In the genomic region with DNA sequence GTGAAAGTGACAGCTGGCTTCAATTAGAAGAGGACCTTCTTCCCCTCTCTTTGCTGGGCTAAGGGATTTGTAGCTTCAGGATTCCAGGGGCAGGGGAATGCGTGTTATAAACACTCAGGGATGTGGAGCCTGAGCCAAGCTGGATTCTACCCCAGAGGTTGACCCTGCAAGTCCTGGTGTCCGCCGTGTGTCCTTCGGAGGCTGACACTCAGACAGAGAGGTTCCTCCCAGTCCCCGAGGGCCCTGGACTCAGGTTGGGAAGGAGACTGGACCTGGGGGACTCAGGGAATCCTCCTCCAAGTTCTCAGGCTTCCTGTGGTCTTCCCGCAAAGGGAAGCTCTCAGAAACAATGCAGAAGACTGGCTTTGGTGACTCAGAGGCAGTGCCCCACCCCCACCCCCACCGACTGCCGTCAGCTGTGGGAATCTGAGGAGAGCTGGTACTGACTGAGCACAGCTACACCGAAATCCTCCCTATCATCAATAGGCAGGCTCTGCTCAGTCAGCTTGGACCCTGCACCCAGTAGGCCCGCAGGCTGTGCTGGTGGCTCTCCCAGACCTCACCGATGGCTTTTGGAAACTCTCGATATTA, we compare ENCODE assay signal across 22 mouse cellular contexts. TPM values are rescaled to one million over a fixed set of nuclear protein-coding genes. Genes with fewer than 3 reads are reported as not detected.
DNase-seq lines count a peak whose midpoint lies in the region; ATAC-seq and TF ChIP-seq lines count a peak whose summit lies in the region.
"Had no signal": no experiment of that assay in that cellular context is flagged by ENCODE, and none has a peak within 500 bp of the region (broad histone marks: within the 10 kb centered on the region; RNA-seq: fewer than 3 reads in every experiment).

No protein-coding gene starts in this region.

- TF ChIP-seq EP300 in liver, postnatal 0 days (IDR thresholded peaks at IDR 0.05; ENCODE audit: low read depth): no peak

- no peak for TF ChIP-seq CTCF in liver, postnatal 0 days (IDR thresholded peaks at IDR 0.05; ENCODE audit: low read depth)

- 37% methylated on average over 12 of the region's 12 CpGs for WGBS in heart, embryonic 11.5 days (ENCODE audit: insufficient replicate concordance)
- WGBS in liver, postnatal 0 days (ENCODE audit: insufficient replicate concordance): 37% methylated on average over 12 of the region's 12 CpGs
- WGBS in liver, embryonic 12.5 days (ENCODE audit: insufficient replicate concordance): 21% methylated on average over 12 of the region's 12 CpGs

- H3K9ac ChIP-seq in heart, embryonic 11.5 days (ENCODE audit: low read depth, low read length): no peak overlapping the region
- H3K9ac ChIP-seq in liver, postnatal 0 days (replicated peaks): no peak overlapping the region
- no peak overlapping the region for H3K9ac ChIP-seq in liver, embryonic 12.5 days
- H3K9ac ChIP-seq: embryonic facial prominence, embryonic 12.5 days; forebrain, embryonic 13.5 days; heart, embryonic 13.5 days; hindbrain, embryonic 15.5 days; kidney, embryonic 15.5 days; liver, embryonic 14.5 days; midbrain, embryonic 12.5 days; neural tube, embryonic 15.5 days had no signal

- no peak for ATAC-seq in heart, embryonic 11.5 days (replicated peaks; ENCODE audit: insufficient number of reproducible peaks, low FRiP score, low TSS enrichment)
- ATAC-seq in liver, postnatal 0 days: no peak
- ATAC-seq in liver, embryonic 12.5 days: no peak
- 0 out of 2 replicates have a peak, but pooled peaks have one; percentile 13 for ATAC-seq in megakaryocyte progenitor cell, adult 5-6 weeks (replicated peaks; ENCODE audit: poor library complexity)
- ATAC-seq: forebrain, embryonic 13.5 days had no signal

- peak; percentile 90 for DNase-seq in heart, adult 11 months
- DNase-seq in liver, postnatal 0 days: peak; percentile 40
- DNase-seq in brain, adult 2 months (ENCODE audit: low read depth, low spot score): peak; percentile 45
- DNase-seq in ovary, adult 18-20 months (ENCODE audit: low spot score): no peak
- no peak for DNase-seq in cerebellum, adult 11-12 months
- DNase-seq: B cell, adult 2 months; cerebellum, adult 9-10 months; gastrocnemius, adult 2 months; heart, postnatal 36 days had no signal

- peaks cover 9% of the 10 kb centered on the region for H3K4me1 ChIP-seq in heart, embryonic 11.5 days (ENCODE audit: control insufficient read depth, insufficient read depth, low read length)
- 0 out of 2 replicates have a peak, but pooled peaks cover under 1% of the 10 kb centered on the region for H3K4me1 ChIP-seq in liver, postnatal 0 days (ENCODE audit: insufficient read depth)
- peaks cover under 1% of the 10 kb centered on the region; the same call in 1 of the 2 replicates for H3K4me1 ChIP-seq in liver, embryonic 12.5 days
- H3K4me1 ChIP-seq: forebrain, embryonic 13.5 days; midbrain, embryonic 12.5 days had no signal

- H3K27me3 ChIP-seq in heart, embryonic 11.5 days (ENCODE audit: control insufficient read depth, insufficient read depth, low read length): no peaks in the 10 kb centered on the region
- H3K27me3 ChIP-seq in liver, postnatal 0 days (ENCODE audit: insufficient read depth, low read length): no peaks in the 10 kb centered on the region
- peaks cover 15% of the 10 kb centered on the region for H3K27me3 ChIP-seq in liver, embryonic 12.5 days (replicated peaks)
- H3K27me3 ChIP-seq: embryonic facial prominence, embryonic 12.5 days; forebrain, embryonic 13.5 days; hindbrain, embryonic 15.5 days; kidney, embryonic 15.5 days; neural tube, embryonic 15.5 days had no signal

- H3K4me2 ChIP-seq in heart, embryonic 11.5 days: no peak overlapping the region
- H3K4me2 ChIP-seq in liver, postnatal 0 days (ENCODE audit: low read depth, low read length): no peak overlapping the region
- no peak overlapping the region for H3K4me2 ChIP-seq in liver, embryonic 12.5 days
- H3K4me2 ChIP-seq: embryonic facial prominence, embryonic 12.5 days; forebrain, embryonic 13.5 days; heart, embryonic 13.5 days; hindbrain, embryonic 15.5 days; kidney, embryonic 15.5 days; midbrain, embryonic 12.5 days; neural tube, embryonic 15.5 days had no signal

- H3K4me3 ChIP-seq in heart, embryonic 11.5 days (ENCODE audit: low read depth, low read length): no peak overlapping the region
- no peak overlapping the region for H3K4me3 ChIP-seq in liver, postnatal 0 days (ENCODE audit: low read depth, low read length)
- H3K4me3 ChIP-seq in liver, embryonic 12.5 days: no peak overlapping the region
- H3K4me3 ChIP-seq: embryonic facial prominence, embryonic 12.5 days; forebrain, embryonic 13.5 days; gastrocnemius, adult 2 months; heart, embryonic 13.5 days; hindbrain, embryonic 15.5 days; kidney, embryonic 15.5 days; midbrain, embryonic 12.5 days; neural tube, embryonic 15.5 days had no signal

- no peaks in the 10 kb centered on the region for H3K36me3 ChIP-seq in heart, embryonic 11.5 days (ENCODE audit: control insufficient read depth, insufficient read depth, low read length)
- H3K36me3 ChIP-seq in liver, postnatal 0 days (replicated peaks; ENCODE audit: insufficient read depth, low read length): no peaks in the 10 kb centered on the region
- no peaks in the 10 kb centered on the region for H3K36me3 ChIP-seq in liver, embryonic 12.5 days
- H3K36me3 ChIP-seq: kidney, embryonic 15.5 days had no signal

- H3K9me3 ChIP-seq in heart, embryonic 11.5 days (replicated peaks; ENCODE audit: control insufficient read depth, low read length): no peaks in the 10 kb centered on the region
- no peaks in the 10 kb centered on the region for H3K9me3 ChIP-seq in liver, postnatal 0 days (ENCODE audit: low read length)
- no peaks in the 10 kb centered on the region for H3K9me3 ChIP-seq in liver, embryonic 12.5 days (replicated peaks)
- H3K9me3 ChIP-seq: embryonic facial prominence, embryonic 12.5 days; forebrain, embryonic 13.5 days; heart, embryonic 13.5 days; hindbrain, embryonic 15.5 days; kidney, embryonic 15.5 days; midbrain, embryonic 12.5 days; neural tube, embryonic 15.5 days had no signal

- H3K27ac ChIP-seq in heart, embryonic 11.5 days (ENCODE audit: low read depth, low read length): no peak overlapping the region
- H3K27ac ChIP-seq in liver, postnatal 0 days (ENCODE audit: low read depth): no peak overlapping the region
- H3K27ac ChIP-seq in liver, embryonic 12.5 days: no peak overlapping the region
- H3K27ac ChIP-seq: embryonic facial prominence, embryonic 12.5 days; forebrain, embryonic 13.5 days; gastrocnemius, adult 2 months; heart, embryonic 13.5 days; hindbrain, embryonic 15.5 days; kidney, embryonic 15.5 days; liver, embryonic 14.5 days; macrophage; midbrain, embryonic 12.5 days; neural tube, embryonic 15.5 days had no signal

RNA-seq across cellular contexts. Expression of a gene that starts 19.1 kb away (rescaled TPM):
- polyA plus RNA-seq in heart, embryonic 11.5 days (2014; fragmentation: Nextera tagmentation; extraction: Ambion mirVana): 21.9 and 23.4 TPM in 2 replicates
- 13.7 and 15.7 TPM in 2 replicates for polyA plus RNA-seq in liver, postnatal 0 days (2015; fragmentation: Nextera tagmentation; extraction: Ambion mirVana)
- polyA plus RNA-seq in liver, embryonic 12.5 days (2016; fragmentation: Nextera tagmentation; extraction: Ambion mirVana): 14.0 and 15.5 TPM in 2 replicates
- total RNA-seq in megakaryocyte progenitor cell, adult 5-6 weeks (2015): 0.47 TPM in 1 of 2 replicates, not detected in the other
- total RNA-seq in megakaryocyte progenitor cell, adult 5-6 weeks (2017): 0.41 and 0.87 TPM in 2 replicates
- total RNA-seq: MEL had no signal

Comparison
In these comparisons a context has a peak if more than half of its experiments do, and no peak if none do; other contexts are left out.
1. DNase-seq: peak in heart, adult 11 months (single experiment), liver, postnatal 0 days (single experiment) and brain, adult 2 months (single experiment); none in ovary, adult 18-20 months (single experiment) and cerebellum, adult 11-12 months (single experiment).